Mouse (Mus musculus) intestine, embryonic 15.5 days (tissue): ENCODE results near the gene Spdya. TPM values are rescaled to one million over a fixed set of nuclear protein-coding genes. Genes with fewer than 3 reads are reported as not detected.
"Not testable (repeated sequence)": the region's sequence is repeated elsewhere in the genome, so short reads cannot be mapped to it uniquely, and the experiment has no call there.

Experiments
- ATAC-seq: fragments of 200-750 bp; cut with Nextera tagmentation; 2 replicates; pipeline ENCODE4 v1.8.0; 2017; ENCODE audit warnings: moderate TSS enrichment, moderate library complexity
- H3K27ac ChIP-seq: fragments of 300-500 bp; sonication (generic); 2 replicates; pipeline ENCODE4 v1.5.1; 2015; ENCODE audit warnings: mild to moderate bottlenecking, inconsistent platforms
- H3K27me3 ChIP-seq: fragments of 300-500 bp; sonication (generic); replicated peaks from 2 replicates; pipeline ENCODE4 v1.6.1; 2015; ENCODE audit warnings: inconsistent platforms
- H3K36me3 ChIP-seq: fragments of 300-500 bp; sonication (generic); 2 replicates; pipeline ENCODE4 v1.6.1; 2015; ENCODE audit warnings: inconsistent platforms
- H3K4me1 ChIP-seq: fragments of 300-500 bp; sonication (generic); replicated peaks from 2 replicates; pipeline ENCODE4 v1.6.1; 2015; ENCODE audit warnings: inconsistent platforms
- H3K4me2 ChIP-seq: fragments of 300-500 bp; sonication (generic); replicated peaks from 2 replicates; pipeline ENCODE4 v1.6.1; 2015; ENCODE audit warnings: mild to moderate bottlenecking, inconsistent platforms
- H3K4me3 ChIP-seq: fragments of 300-500 bp; sonication (generic); replicated peaks from 2 replicates; pipeline ENCODE4 v1.5.1; 2015; ENCODE audit warnings: inconsistent platforms
- H3K9ac ChIP-seq: fragments of 300-500 bp; sonication (generic); 2 replicates; pipeline ENCODE4 v1.6.1; 2015; ENCODE audit warnings: inconsistent platforms
- H3K9me3 ChIP-seq: fragments of 300-500 bp; sonication (generic); 2 replicates; pipeline ENCODE4 v1.6.1; 2016; ENCODE audit warnings: inconsistent platforms
- WGBS: fragments of 180-500 bp; shearing (Covaris S2); methylation state at CpG from one replicate; pipeline ENCODE4 v1.1.7; 2015; 5-methylcytosine and 5-hydroxymethylcytosine counted together
- polyA plus RNA-seq: library from polyadenylated mRNA; unstranded; fragments of >200 nt; fragmentation: Nextera tagmentation; extraction: Ambion mirVana; gene quantifications from 2 replicates; pipeline ENCODE4 v1.2.1, GENCODE M21; 2015

The Spdya gene
- 0.48 and 0.64 TPM in 2 replicates for polyA plus RNA-seq

- H3K9me3 ChIP-seq, result no peaks in the 10 kb centered on the region
- H3K36me3 ChIP-seq, result no peaks in the 10 kb centered on the region
- peaks cover 3% of the 10 kb centered on the region for H3K4me1 ChIP-seq
- WGBS, result under 1% methylated on average over 71 of the region's 78 CpGs
- 0 out of 2 replicates have a peak within 1 kb of the TSS, but pooled peaks have one; percentile 49 for H3K27ac ChIP-seq
- peak within 1 kb of the TSS; percentile 78 for H3K4me3 ChIP-seq
- peaks cover 4% of the 10 kb centered on the region; the same call in 1 of the 2 replicates for H3K27me3 ChIP-seq
- peak; percentile 99 for ATAC-seq
- H3K4me2 ChIP-seq, result peak within 1 kb of the TSS; percentile 97
- H3K9ac ChIP-seq, result peak within 1 kb of the TSS; percentile 65
These were observed at the start of gene Spdya for GRCm38 (mm10) chr17:71551757-71552451. TSS of gene Spdya (plus strand) at chr17:71552061.

DNA sequence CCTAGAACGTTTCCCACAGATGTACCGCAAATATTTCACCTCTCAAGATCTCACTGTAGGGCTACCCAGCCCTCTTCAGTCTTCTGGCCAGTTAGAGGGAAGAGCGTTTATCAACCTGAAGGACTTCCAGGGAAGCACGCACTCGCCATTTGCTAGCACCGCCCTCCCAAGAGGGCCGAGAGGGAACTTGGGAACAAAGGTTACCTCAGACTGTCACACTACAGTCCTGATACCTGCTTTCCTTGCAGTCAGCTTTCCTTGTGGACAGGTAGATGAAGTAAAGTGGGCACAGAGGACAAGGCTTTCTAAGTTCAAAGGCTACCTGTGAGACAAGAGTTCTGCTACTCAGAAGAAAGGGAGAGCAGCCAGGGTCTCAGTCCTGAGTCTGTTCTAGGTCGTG lies 45.0 kb upstream of the Spdya start:
- 80% methylated on average over 8 of the region's 8 CpGs for whole genome bisulfite sequencing
- Histone ChIP-seq H3K27ac (no peak overlapping the region), H3K9ac (no peak overlapping the region), H3K27me3 (no peaks in the 10 kb centered on the region), H3K4me1 (no peaks in the 10 kb centered on the region), H3K4me2 (no peak overlapping the region), H3K4me3 (no peak overlapping the region), H3K9me3 (no peaks in the 10 kb centered on the region), H3K36me3 (peaks cover 6% of the 10 kb centered on the region)
- peak; percentile 41; the same call in 1 of the 2 replicates for ATAC-seq

DNA sequence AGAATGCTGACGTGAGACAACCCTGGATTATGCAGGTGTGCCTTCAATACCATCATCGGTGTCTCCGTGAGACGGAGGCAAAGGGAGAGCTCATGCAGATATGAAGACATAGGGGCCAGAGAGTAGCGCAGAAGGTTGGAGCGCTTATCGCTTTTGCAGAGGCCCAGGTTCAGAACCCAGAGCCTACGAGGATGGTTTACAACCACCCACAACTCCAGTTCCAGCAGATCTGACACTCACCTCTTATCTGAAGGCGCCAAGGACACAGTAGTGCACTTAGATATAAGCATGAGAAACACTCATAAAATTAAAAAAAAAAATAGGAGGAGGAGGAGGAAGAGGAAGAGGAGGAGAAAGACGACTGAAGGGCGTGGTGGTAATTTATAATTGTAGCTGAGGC lies 41.6 kb upstream of the Spdya start:
- Histone ChIP-seq H3K27me3 (no peaks in the 10 kb centered on the region), H3K4me3 (no peak overlapping the region), H3K4me2 (no peak overlapping the region), H3K4me1 (no peaks in the 10 kb centered on the region), H3K27ac (no peak overlapping the region), H3K9me3 (no peaks in the 10 kb centered on the region), H3K9ac (no peak overlapping the region), H3K36me3 (peaks cover 16% of the 10 kb centered on the region)
- peak; percentile 73 for ATAC-seq
- 84% methylated on average over 11 of the region's 11 CpGs for WGBS

- ATAC-seq, result peak; percentile 44
- WGBS, result under 1% methylated on average over 13 of the region's 13 CpGs
- H3K27me3 ChIP-seq, result no peaks in the 10 kb centered on the region
These were observed 25.6 kb upstream of the Spdya start for GRCm38 (mm10) chr17:71526302-71526708.

GRCm38 (mm10) chr17:71526711-71527564 lies 24.9 kb upstream of the Spdya start, which contains the start of gene Ndc80:
TSS of gene Ndc80 (minus strand) at chr17:71526857.
- WGBS, result under 1% methylated on average over 66 of the region's 66 CpGs
- Histone ChIP-seq H3K36me3 (no peaks in the 10 kb centered on the region), H3K4me1 (peaks cover 4% of the 10 kb centered on the region), H3K9ac (peak within 1 kb of the TSS; percentile 53), H3K27me3 (no peaks in the 10 kb centered on the region), H3K4me2 (peak within 1 kb of the TSS; percentile 73), H3K4me3 (peak within 1 kb of the TSS; percentile 68), H3K9me3 (no peaks in the 10 kb centered on the region), H3K27ac (peak within 1 kb of the TSS; percentile 95)
- ATAC-seq, result peak; percentile 98

More at GRCm38 (mm10) chr17:71526302-71526708, 25.6 kb upstream of the Spdya start:
- no peaks in the 10 kb centered on the region for H3K9me3 ChIP-seq
- peak overlapping the region; percentile 53 for H3K9ac ChIP-seq
- H3K4me3 ChIP-seq, result peak overlapping the region; percentile 68
- H3K4me2 ChIP-seq, result peak overlapping the region; percentile 73
- H3K36me3 ChIP-seq, result no peaks in the 10 kb centered on the region
- H3K27ac ChIP-seq, result peak overlapping the region; percentile 95
- H3K4me1 ChIP-seq, result peaks cover 4% of the 10 kb centered on the region

GRCm38 (mm10) chr17:71528042-71528441 lies 23.8 kb upstream of the Spdya start:
- H3K9ac ChIP-seq, result no peak overlapping the region
- no peak overlapping the region for H3K4me3 ChIP-seq
- no peaks in the 10 kb centered on the region for H3K36me3 ChIP-seq
- ATAC-seq, result no peak
- peaks cover 4% of the 10 kb centered on the region for H3K4me1 ChIP-seq
- no peaks in the 10 kb centered on the region for H3K27me3 ChIP-seq
- no peak overlapping the region for H3K4me2 ChIP-seq
- H3K9me3 ChIP-seq, result no peaks in the 10 kb centered on the region
- no peak overlapping the region for H3K27ac ChIP-seq

GRCm38 (mm10) chr17:71535595-71535994 lies 16.3 kb upstream of the Spdya start:
- not testable (repeated sequence) for H3K36me3 ChIP-seq, ATAC-seq, H3K27me3 ChIP-seq, H3K4me2 ChIP-seq, H3K4me1 ChIP-seq, H3K9ac ChIP-seq, H3K9me3 ChIP-seq, H3K4me3 ChIP-seq, H3K27ac ChIP-seq
- 68% methylated on average over 1 of the region's 1 CpGs for whole genome bisulfite sequencing

DNA sequence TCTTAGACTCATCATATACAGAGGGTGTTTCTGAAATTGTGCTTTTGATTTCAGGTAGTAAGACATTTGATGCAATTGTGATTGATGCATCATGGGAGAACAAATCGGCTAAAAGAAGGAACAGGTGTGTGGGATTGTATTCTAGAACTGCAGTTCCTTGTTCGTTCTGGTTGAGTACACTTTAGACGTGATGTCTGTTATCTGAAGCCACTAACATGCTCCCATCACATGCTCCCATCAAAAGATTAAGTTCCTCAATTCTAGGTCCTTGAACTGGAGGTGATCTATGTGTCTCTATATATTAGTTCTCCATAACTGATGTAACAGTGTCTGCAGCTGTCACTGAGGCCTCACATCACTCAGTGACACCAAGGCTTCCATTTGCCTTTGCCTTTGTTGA lies 14.7 kb upstream of the Spdya start:
- H3K4me2 ChIP-seq, result no peak overlapping the region
- no peak overlapping the region for H3K9ac ChIP-seq
- ATAC-seq, result no peak
- no peaks in the 10 kb centered on the region for H3K4me1 ChIP-seq
- no peaks in the 10 kb centered on the region for H3K9me3 ChIP-seq
- no peak overlapping the region for H3K4me3 ChIP-seq
- H3K36me3 ChIP-seq, result no peaks in the 10 kb centered on the region
- 83% methylated on average over 3 of the region's 3 CpGs for WGBS
- H3K27ac ChIP-seq, result no peak overlapping the region
- H3K27me3 ChIP-seq, result no peaks in the 10 kb centered on the region

- no peaks in the 10 kb centered on the region for H3K9me3 ChIP-seq
- peaks cover 4% of the 10 kb centered on the region; the same call in 1 of the 2 replicates for H3K27me3 ChIP-seq
These were observed 3.3 kb upstream of the Spdya start for GRCm38 (mm10) chr17:71548586-71548985.

DNA sequence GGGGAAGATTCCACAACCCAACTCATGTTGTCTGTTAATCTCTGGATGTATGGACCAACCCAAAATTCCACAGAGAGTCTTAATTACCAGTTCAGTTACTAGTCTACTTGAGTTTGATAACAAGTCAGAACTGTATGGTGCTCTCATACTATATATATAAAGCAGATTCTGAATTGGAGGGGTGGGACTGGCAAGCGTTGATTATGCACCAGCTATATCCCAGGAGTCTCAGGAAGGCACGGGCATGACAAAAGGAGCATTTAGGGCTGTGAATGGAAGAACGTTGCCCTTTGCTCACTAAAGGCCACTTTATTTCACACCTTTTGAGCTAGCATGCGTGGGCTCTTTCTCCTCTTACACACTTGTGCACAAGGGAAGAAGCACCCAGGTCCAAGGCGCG lies 511 bp upstream of the Spdya start:
- no peak for ATAC-seq
- Histone ChIP-seq H3K9me3 (no peaks in the 10 kb centered on the region), H3K36me3 (no peaks in the 10 kb centered on the region), H3K4me1 (peaks cover 3% of the 10 kb centered on the region), H3K4me2 (peak overlapping the region; percentile 97), H3K4me3 (peak overlapping the region; percentile 78), H3K27ac (no peak overlapping the region), H3K27me3 (peaks cover 4% of the 10 kb centered on the region; the same call in 1 of the 2 replicates), H3K9ac (peak overlapping the region; percentile 65)
- WGBS, result 6% methylated on average over 6 of the region's 6 CpGs

More at GRCm38 (mm10) chr17:71548586-71548985, 3.3 kb upstream of the Spdya start:
- WGBS, result 6% methylated on average over 1 of the region's 1 CpGs
- no peak for ATAC-seq
- no peak overlapping the region for H3K4me2 ChIP-seq
- no peaks in the 10 kb centered on the region for H3K36me3 ChIP-seq
- H3K4me3 ChIP-seq, result no peak overlapping the region
- H3K27ac ChIP-seq, result no peak overlapping the region
- H3K9ac ChIP-seq, result no peak overlapping the region
- H3K4me1 ChIP-seq, result peaks cover 3% of the 10 kb centered on the region

- H3K36me3 ChIP-seq, result no peaks in the 10 kb centered on the region
- WGBS, result 11% methylated on average over 11 of the region's 11 CpGs
- H3K4me2 ChIP-seq, result peak overlapping the region; percentile 97
- H3K4me3 ChIP-seq, result no peak overlapping the region
- peaks cover 3% of the 10 kb centered on the region for H3K4me1 ChIP-seq
- no peak for ATAC-seq
- no peaks in the 10 kb centered on the region for H3K9me3 ChIP-seq
- peaks cover 4% of the 10 kb centered on the region; the same call in 1 of the 2 replicates for H3K27me3 ChIP-seq
- no peak overlapping the region for H3K9ac ChIP-seq
- H3K27ac ChIP-seq, result no peak overlapping the region
These were observed 1.0 kb downstream of the Spdya start for GRCm38 (mm10) chr17:71552901-71553300.

DNA sequence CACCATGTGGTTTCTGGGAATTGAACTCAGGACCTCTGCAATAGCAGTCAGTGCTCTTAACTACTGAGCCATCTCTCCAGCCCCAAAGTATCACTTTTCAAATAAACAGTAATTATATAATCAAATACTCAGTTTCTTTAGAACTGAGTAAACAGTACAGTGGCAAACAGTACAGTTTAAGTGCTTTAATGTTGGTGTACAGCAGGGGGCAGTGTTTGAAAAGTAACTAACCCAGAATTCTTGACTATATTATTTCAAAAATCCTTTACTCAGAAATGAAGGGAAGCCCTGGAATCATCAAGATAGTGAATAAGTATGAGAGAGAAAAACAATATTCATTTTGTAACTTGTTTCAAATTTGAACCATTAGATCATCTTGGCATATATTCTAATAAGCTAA lies 9.8 kb downstream of the Spdya start:
- Histone ChIP-seq H3K27ac (no peak overlapping the region), H3K4me2 (no peak overlapping the region), H3K36me3 (no peaks in the 10 kb centered on the region), H3K4me1 (no peaks in the 10 kb centered on the region), H3K27me3 (no peaks in the 10 kb centered on the region), H3K4me3 (no peak overlapping the region), H3K9ac (no peak overlapping the region), H3K9me3 (no peaks in the 10 kb centered on the region)
- ATAC-seq, result no peak
